Mouse (Mus musculus): ENCODE results near the gene Tmem43. TPM values are rescaled to one million over a fixed set of nuclear protein-coding genes. Genes with fewer than 3 reads are reported as not detected.

Tmem43 gene
- total RNA-seq, 2 experiments from 2014 or later: 28.7 to 31.8 TPM

- DNase-seq: no peak
These were observed 61.7 kb downstream of the Tmem43 start for GRCm38 (mm10) chr6:91535231-91535630.

GRCm38 (mm10) chr6:91536047-91536765 is 62.7 kb downstream of the Tmem43 start:
- DNase-seq: no peak

Other genes with a start within 250 kb of the Tmem43 start
- 10 to 100 TPM; 23.1 to 30.4 TPM for gene Wnt7a, start 62.3 kb upstream of the Tmem43 start, total RNA-seq (2021)
- gene Chchd4, start 157 bp upstream of the Tmem43 start, total RNA-seq (2021): 10 to 100 TPM; 19.8 to 22.8 TPM
- gene Xpc, start 42.2 kb downstream of the Tmem43 start, total RNA-seq (2021): 10 to 100 TPM; 12.5 to 14.5 TPM
- 10 to 100 TPM; 36.8 to 41.5 TPM for gene Lsm3, start 42.2 kb downstream of the Tmem43 start, total RNA-seq (2021)
- 100 to 1,000 TPM; 116 to 118 TPM for gene Slc6a6, start 210.3 kb downstream of the Tmem43 start, total RNA-seq (2021)